Mouse (Mus musculus) kidney, adult 2 months (tissue): ENCODE data around the gene Fbxl15. TPM values are rescaled to one million over a fixed set of nuclear protein-coding genes. Genes with fewer than 3 reads are reported as not detected.

Source experiments
- DNase-seq: peaks from one replicate; pipeline ENCODE4 v3.0.0; 2021
- H3K27ac ChIP-seq: fragments of 200-500 bp; 2 replicates; pipeline ENCODE4 v1.5.1; 2012; ENCODE audit warnings: low read depth, low read length, control low read depth, inconsistent platforms; ENCODE audit not compliant: insufficient read depth
- H3K27me3 ChIP-seq: fragments of 200-500 bp; replicated peaks from 2 replicates; pipeline ENCODE4 v1.6.1; 2012; ENCODE audit warnings: mild to moderate bottlenecking, moderate library complexity, low read length, inconsistent platforms; ENCODE audit not compliant: control insufficient read depth, insufficient read depth
- H3K36me3 ChIP-seq: fragments of 200-500 bp; 2 replicates; pipeline ENCODE4 v1.6.1; 2012; ENCODE audit warnings: mild to moderate bottlenecking, moderate library complexity, low read length, inconsistent platforms; ENCODE audit not compliant: control insufficient read depth, insufficient read depth
- H3K4me1 ChIP-seq: fragments of 200-500 bp; 2 replicates; pipeline ENCODE4 v1.6.1; 2011; ENCODE audit warnings: low read length; ENCODE audit not compliant: control insufficient read depth, insufficient read depth
- H3K4me3 ChIP-seq: fragments of 200-500 bp; 2 replicates; pipeline ENCODE4 v1.5.1; 2011; ENCODE audit warnings: mild to moderate bottlenecking, low read depth, low read length, control low read depth; ENCODE audit not compliant: insufficient read depth
- CTCF ChIP-seq: fragments of 200-500 bp; conservative IDR thresholded peaks from 2 replicates; pipeline ENCODE4 v1.5.1; 2011; ENCODE audit warnings: low read depth, mild to moderate bottlenecking, control low read depth, low read length, moderate library complexity, mixed read lengths; ENCODE audit not compliant: insufficient read depth, insufficient read length
- POLR2A ChIP-seq: fragments of 200-500 bp; IDR thresholded peaks from one replicate; pipeline ENCODE4 v1.6.1; 2011; ENCODE audit warnings: low read depth, low read length, control low read depth
- WGBS: fragments of 180-500 bp; shearing (Covaris S2); methylation state at CpG from one replicate; pipeline ENCODE4 v1.1.7; 2018; 5-methylcytosine and 5-hydroxymethylcytosine counted together
- polyA plus RNA-seq: library from polyadenylated mRNA; depleted of rRNA; stranded (reverse); fragments of >200 nt; gene quantifications from 2 replicates; pipeline ENCODE4 v1.2.3, GENCODE M21; 2012

Fbxl15 gene
- polyA plus RNA-seq, 1 experiment: 26.1 TPM

- Histone ChIP-seq H3K27ac (no peak overlapping the region), H3K4me1 (peaks cover 6% of the 10 kb centered on the region; the same call in 1 of the 2 replicates), H3K36me3 (no peaks in the 10 kb centered on the region), H3K27me3 (no peaks in the 10 kb centered on the region), H3K4me3 (no peak overlapping the region)
- WGBS: 93% methylated on average over 12 of the region's 12 CpGs
- DNase-seq: no peak
- TF ChIP-seq CTCF (no peak), POLR2A (no peak)
Measured at GRCm38 (mm10) chr19:46330696-46331095, 2.7 kb downstream of the Fbxl15 start.

GRCm38 (mm10) chr19:46331326-46331725, 3.3 kb downstream of the Fbxl15 start:
- TF ChIP-seq CTCF: no peak
- no peak for TF ChIP-seq POLR2A
- DNase-seq: no peak
- Histone ChIP-seq H3K4me1 (peaks cover 6% of the 10 kb centered on the region; the same call in 1 of the 2 replicates), H3K4me3 (no peak overlapping the region), H3K36me3 (no peaks in the 10 kb centered on the region), H3K27ac (no peak overlapping the region), H3K27me3 (no peaks in the 10 kb centered on the region)
- 90% methylated on average over 14 of the region's 14 CpGs for WGBS

DNA sequence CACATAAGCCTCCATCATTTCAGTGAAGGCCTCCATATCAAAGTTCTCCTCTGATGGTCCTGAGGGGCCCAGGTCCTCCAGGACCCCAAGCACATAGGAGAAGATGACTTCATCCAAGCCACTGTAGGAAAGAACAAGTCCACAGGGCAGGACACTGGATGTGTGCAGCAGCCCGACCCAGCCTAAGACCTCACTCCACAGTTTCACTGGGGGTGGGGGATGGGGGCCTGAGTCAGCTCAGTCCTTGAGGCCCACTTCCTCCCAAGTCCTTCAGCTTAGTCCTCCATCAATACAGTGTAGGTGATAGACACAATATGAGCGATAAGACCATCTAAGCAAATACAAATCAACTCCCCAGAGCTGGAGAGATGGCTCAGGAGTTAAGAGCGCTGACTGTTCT, 4.0 kb downstream of the Fbxl15 start:
- peaks cover 3% of the 10 kb centered on the region; the same call in 1 of the 2 replicates for H3K4me1 ChIP-seq
- whole genome bisulfite sequencing: 80% methylated on average over 3 of the region's 3 CpGs

DNA sequence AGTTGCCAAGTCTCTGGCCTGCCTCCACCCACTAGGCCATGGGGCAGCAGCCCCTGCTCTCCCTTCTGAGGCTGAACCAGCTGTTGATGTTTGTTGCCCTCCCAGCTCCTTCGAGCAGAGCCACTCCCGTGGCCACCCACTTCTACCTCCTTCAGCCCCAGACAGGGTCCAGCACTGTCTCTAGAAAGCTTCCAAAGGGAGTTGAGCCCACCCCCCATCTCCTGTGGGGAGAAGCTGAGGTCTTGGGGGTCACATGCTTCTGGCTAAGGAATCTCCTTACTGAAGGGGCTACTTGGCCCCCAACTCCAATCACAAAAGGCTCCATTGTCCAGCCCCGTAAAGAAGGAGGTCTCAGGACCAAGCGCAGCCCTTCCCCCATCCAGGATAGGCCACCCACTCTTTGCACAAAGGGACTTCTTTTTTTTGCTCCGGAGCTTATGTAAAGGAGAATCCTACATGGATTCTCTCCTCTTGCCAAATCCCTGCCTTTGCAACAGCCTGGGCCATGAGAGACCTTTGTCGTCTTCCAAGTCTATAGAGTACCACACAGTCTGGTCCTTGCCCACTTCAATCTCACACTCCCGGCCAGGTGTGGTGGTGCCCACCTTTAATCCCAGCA, 4.8 kb downstream of the Fbxl15 start:
- no peak for DNase-seq
- Histone ChIP-seq H3K4me1 (peaks cover 4% of the 10 kb centered on the region; the same call in 1 of the 2 replicates), H3K27me3 (no peaks in the 10 kb centered on the region), H3K27ac (no peak overlapping the region), H3K36me3 (no peaks in the 10 kb centered on the region), H3K4me3 (no peak overlapping the region)
- TF ChIP-seq POLR2A (no peak), CTCF (no peak)
- 79% methylated on average over 7 of the region's 7 CpGs for WGBS

More for the DNA sequence above, 4.0 kb downstream of the Fbxl15 start:
- Histone ChIP-seq H3K4me3 (no peak overlapping the region), H3K36me3 (no peaks in the 10 kb centered on the region), H3K27ac (no peak overlapping the region), H3K27me3 (no peaks in the 10 kb centered on the region)
- DNase-seq: no peak
- TF ChIP-seq CTCF (no peak), POLR2A (no peak)

DNA sequence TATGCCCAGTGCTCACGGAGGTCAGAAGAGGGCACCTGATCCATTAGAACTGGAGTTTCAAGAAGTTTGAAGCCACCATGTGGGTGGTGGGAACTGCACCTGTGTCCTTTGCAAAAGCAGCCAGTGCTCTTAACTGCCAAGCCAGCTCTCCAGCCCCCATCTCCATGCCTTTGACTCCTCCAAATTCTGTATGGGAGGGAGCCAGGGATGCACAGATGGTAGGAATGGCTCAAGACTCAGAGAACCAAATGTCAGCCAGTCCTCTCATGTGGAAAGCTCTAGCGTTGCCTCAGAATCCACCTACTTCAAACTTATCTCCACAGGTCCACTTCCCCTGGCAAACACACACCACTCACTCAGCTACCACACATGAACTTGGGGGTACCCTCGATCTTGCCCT, 5.9 kb downstream of the Fbxl15 start:
- Histone ChIP-seq H3K27me3 (no peaks in the 10 kb centered on the region), H3K27ac (no peak overlapping the region), H3K4me1 (peaks cover 9% of the 10 kb centered on the region; the same call in 1 of the 2 replicates), H3K4me3 (no peak overlapping the region), H3K36me3 (no peaks in the 10 kb centered on the region)
- TF ChIP-seq CTCF (no peak), POLR2A (no peak)
- WGBS: 81% methylated on average over 3 of the region's 3 CpGs
- no peak for DNase-seq

GRCm38 (mm10) chr19:46337719-46338330, 9.8 kb downstream of the Fbxl15 start:
- DNase-seq: no peak
- H3K4me1 ChIP-seq: peaks cover 13% of the 10 kb centered on the region; the same call in 1 of the 2 replicates
- peak overlapping the region; percentile 86 for H3K4me3 ChIP-seq
- TF ChIP-seq CTCF (no peak), POLR2A (no peak)
- no peaks in the 10 kb centered on the region for H3K36me3 ChIP-seq
- 31% methylated on average over 15 of the region's 15 CpGs for WGBS
- H3K27ac ChIP-seq: no peak overlapping the region
- H3K27me3 ChIP-seq: no peaks in the 10 kb centered on the region

GRCm38 (mm10) chr19:46338331-46338936, 10.4 kb downstream of the Fbxl15 start, which contains the start of gene Cuedc2:
TSS of gene Cuedc2 (minus strand) at chr19:46338702.
- Histone ChIP-seq H3K27ac (peak within 1 kb of the TSS; percentile 30; the same call in 1 of the 2 replicates), H3K27me3 (no peaks in the 10 kb centered on the region), H3K4me1 (peaks cover 13% of the 10 kb centered on the region; the same call in 1 of the 2 replicates), H3K36me3 (no peaks in the 10 kb centered on the region), H3K4me3 (peak within 1 kb of the TSS; percentile 86)
- peak; percentile 99 for DNase-seq
- under 1% methylated on average over 31 of the region's 31 CpGs for WGBS
- TF ChIP-seq CTCF (peak; percentile 49), POLR2A (no peak)
